Comparison of ENCODE assay signal across 8 mouse cellular contexts in genomic region chr6:120193174-120193573, GRCm38 (mm10).
DNase-seq lines count a peak whose midpoint lies in the region; ATAC-seq lines count a peak whose summit lies in the region.

No protein-coding gene starts in this region.

- peak; percentile 76 for DNase-seq in forebrain, embryonic 10.5 days (ENCODE audit: extremely low spot score, low spot score)
- peak; percentile 92 for DNase-seq in adrenal gland, postnatal 14 days
- peak; percentile 81 for DNase-seq in embryonic facial prominence, embryonic 14.5 days (ENCODE audit: low spot score)
- DNase-seq in layer of hippocampus, postnatal 10 days (ENCODE audit: low spot score in 2 of 2): peak; percentile 84 to 87
- DNase-seq in lung, postnatal 25 days (ENCODE audit: low spot score): peak; percentile 93
- DNase-seq in right cerebral cortex, postnatal 4 days: peak; percentile 75

- 25% methylated on average over 5 of the region's 5 CpGs for WGBS in forebrain, embryonic 10.5 days
- 20% methylated on average over 5 of the region's 5 CpGs for WGBS in forebrain, embryonic 12.5 days
- 28% methylated on average over 5 of the region's 5 CpGs for WGBS in embryonic facial prominence, embryonic 14.5 days
- WGBS in heart, embryonic 15.5 days: 23% methylated on average over 5 of the region's 5 CpGs

- H3K9ac ChIP-seq in forebrain, embryonic 12.5 days: no peak overlapping the region
- no peak overlapping the region for H3K9ac ChIP-seq in embryonic facial prominence, embryonic 14.5 days (ENCODE audit: low read depth, low read length)
- H3K9ac ChIP-seq in heart, embryonic 15.5 days: no peak overlapping the region

- H3K4me3 ChIP-seq in forebrain, embryonic 10.5 days: no peak overlapping the region
- no peak overlapping the region for H3K4me3 ChIP-seq in forebrain, embryonic 12.5 days (replicated peaks)
- no peak overlapping the region for H3K4me3 ChIP-seq in embryonic facial prominence, embryonic 14.5 days (ENCODE audit: low read depth, low read length)
- H3K4me3 ChIP-seq in heart, embryonic 15.5 days: no peak overlapping the region

- H3K27me3 ChIP-seq in forebrain, embryonic 10.5 days (ENCODE audit: poor library complexity, severe bottlenecking): peaks cover 40% of the 10 kb centered on the region
- H3K27me3 ChIP-seq in forebrain, embryonic 12.5 days: peaks cover 18% of the 10 kb centered on the region; the same call in 1 of the 2 replicates
- no peaks in the 10 kb centered on the region for H3K27me3 ChIP-seq in embryonic facial prominence, embryonic 14.5 days (replicated peaks; ENCODE audit: control insufficient read depth, insufficient read depth, low read length)
- H3K27me3 ChIP-seq in heart, embryonic 15.5 days: no peaks in the 10 kb centered on the region

- no peaks in the 10 kb centered on the region for H3K36me3 ChIP-seq in forebrain, embryonic 10.5 days (replicated peaks)
- H3K36me3 ChIP-seq in forebrain, embryonic 12.5 days (replicated peaks): no peaks in the 10 kb centered on the region
- H3K36me3 ChIP-seq in embryonic facial prominence, embryonic 14.5 days (ENCODE audit: control insufficient read depth, insufficient read depth, low read length): no peaks in the 10 kb centered on the region
- no peaks in the 10 kb centered on the region for H3K36me3 ChIP-seq in heart, embryonic 15.5 days

- H3K4me2 ChIP-seq in forebrain, embryonic 12.5 days: no peak overlapping the region
- H3K4me2 ChIP-seq in embryonic facial prominence, embryonic 14.5 days (ENCODE audit: low read depth, low read length): no peak overlapping the region
- no peak overlapping the region for H3K4me2 ChIP-seq in heart, embryonic 15.5 days

- H3K9me3 ChIP-seq in forebrain, embryonic 10.5 days: no peaks in the 10 kb centered on the region
- H3K9me3 ChIP-seq in forebrain, embryonic 12.5 days: no peaks in the 10 kb centered on the region
- no peaks in the 10 kb centered on the region for H3K9me3 ChIP-seq in embryonic facial prominence, embryonic 14.5 days (ENCODE audit: control insufficient read depth, low read length)
- H3K9me3 ChIP-seq in heart, embryonic 15.5 days (replicated peaks): no peaks in the 10 kb centered on the region

- H3K27ac ChIP-seq in forebrain, embryonic 10.5 days: peak overlapping the region; percentile 51; the same call in 1 of the 2 replicates
- no peak overlapping the region for H3K27ac ChIP-seq in forebrain, embryonic 12.5 days
- H3K27ac ChIP-seq in embryonic facial prominence, embryonic 14.5 days (replicated peaks; ENCODE audit: low read depth, low read length): no peak overlapping the region
- 0 out of 2 replicates have a peak overlapping the region, but pooled peaks have one; percentile 43 for H3K27ac ChIP-seq in heart, embryonic 15.5 days

- no peak for ATAC-seq in forebrain, embryonic 12.5 days (ENCODE audit: low FRiP score)
- no peak for ATAC-seq in embryonic facial prominence, embryonic 14.5 days (ENCODE audit: low read depth)
- ATAC-seq in heart, embryonic 15.5 days (replicated peaks; ENCODE audit: insufficient number of reproducible peaks, insufficient read depth, low FRiP score, low read depth): 0 out of 2 replicates have a peak, but pooled peaks have one; percentile 16

- H3K4me1 ChIP-seq in forebrain, embryonic 10.5 days: peaks cover 52% of the 10 kb centered on the region
- peaks cover 25% of the 10 kb centered on the region for H3K4me1 ChIP-seq in forebrain, embryonic 12.5 days
- H3K4me1 ChIP-seq in embryonic facial prominence, embryonic 14.5 days (ENCODE audit: control insufficient read depth, insufficient read depth, low read length): peaks cover 13% of the 10 kb centered on the region
- peaks cover 37% of the 10 kb centered on the region for H3K4me1 ChIP-seq in heart, embryonic 15.5 days (replicated peaks)

Comparison
In these comparisons a context has a peak if more than half of its experiments do, and no peak if none do; other contexts are left out.
1. H3K27ac ChIP-seq: peak in forebrain, embryonic 10.5 days (single experiment) and heart, embryonic 15.5 days (single experiment); none in forebrain, embryonic 12.5 days (single experiment) and embryonic facial prominence, embryonic 14.5 days (single experiment).
2. Peak in every context shown above with its lines, with median percentiles within 50 percentile points of each other: DNase-seq.